Mouse (Mus musculus) thymus, adult 2 months (tissue): ENCODE measurements around the gene Lrch1.

Experiments used
- CTCF ChIP-seq: fragments of 200-500 bp; IDR thresholded peaks from 2 replicates; pipeline ENCODE4 v1.5.1; 2012; ENCODE audit warnings: mild to moderate bottlenecking, control low read depth, low read length, moderate library complexity, borderline replicate concordance; ENCODE audit not compliant: control insufficient read depth, poor library complexity, insufficient read depth; ENCODE audit errors: extremely low read depth
- POLR2A ChIP-seq: fragments of 200-500 bp; IDR thresholded peaks from 2 replicates; pipeline ENCODE4 v1.6.1; 2012; ENCODE audit warnings: mild to moderate bottlenecking, low read length, control low read depth, moderate library complexity; ENCODE audit not compliant: control insufficient read depth, poor library complexity, insufficient read depth; ENCODE audit errors: extremely low read depth

- TF ChIP-seq CTCF (no peak), POLR2A (no peak)
Observed at GRCm38 (mm10) chr14:74840328-74840727, 107.3 kb downstream of the Lrch1 start.
